In the genomic region with DNA sequence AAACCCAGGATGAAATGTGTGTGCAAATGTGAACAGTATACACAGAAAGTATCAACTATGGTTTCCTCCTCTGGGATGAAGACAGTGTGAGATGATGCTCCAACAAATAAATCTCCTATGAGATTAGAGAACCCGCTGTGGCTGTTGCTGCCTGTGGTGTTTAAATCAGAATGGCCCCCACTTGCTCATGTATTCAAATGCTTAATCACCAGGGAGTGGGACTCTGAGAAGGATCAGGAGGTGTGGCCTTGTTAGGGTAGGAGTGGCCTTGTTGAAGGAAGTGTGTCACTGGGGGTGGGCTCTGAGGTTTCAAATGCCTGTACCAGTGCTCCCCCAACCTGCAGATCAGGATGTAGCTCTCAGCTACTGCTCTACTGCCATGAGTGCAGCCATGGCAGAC, we compare ENCODE assay signal across 13 mouse cellular contexts.
"Had no signal": no experiment of that assay in that cellular context is flagged by ENCODE, and none has a peak within 500 bp of the region (broad histone marks: within the 10 kb centered on the region; RNA-seq: fewer than 3 reads in every experiment).

No protein-coding gene starts in this region.

- H3K27me3 ChIP-seq: liver, embryonic 12.5 days; neural tube, embryonic 15.5 days; stomach, embryonic 15.5 days had no signal

- H3K4me1 ChIP-seq: stomach, embryonic 15.5 days had no signal

- H3K9ac ChIP-seq: liver, embryonic 12.5 days; lung, embryonic 14.5 days; neural tube, embryonic 15.5 days; stomach, embryonic 15.5 days had no signal

- H3K4me3 ChIP-seq: limb, embryonic 10.5 days; liver, embryonic 12.5 days; midbrain, embryonic 10.5 days; myocyte; neural tube, embryonic 15.5 days; stomach, embryonic 15.5 days had no signal

- H3K27ac ChIP-seq: limb, embryonic 10.5 days; liver, embryonic 12.5 days; midbrain, embryonic 10.5 days; stomach, embryonic 15.5 days had no signal

- DNase-seq: kidney, adult 9 months; kidney, postnatal 10 days; lung, embryonic 14.5 days; lung, postnatal 10 days; lung, postnatal 4 days; retina, postnatal 1 day; thymus, postnatal 4 days had no signal

- ATAC-seq: liver, embryonic 12.5 days had no signal

- H3K4me2 ChIP-seq: liver, embryonic 12.5 days; lung, embryonic 14.5 days; neural tube, embryonic 15.5 days; stomach, embryonic 15.5 days had no signal

- H3K9me3 ChIP-seq: limb, embryonic 10.5 days; liver, embryonic 12.5 days; midbrain, embryonic 10.5 days; neural tube, embryonic 15.5 days; stomach, embryonic 15.5 days had no signal

- H3K36me3 ChIP-seq: limb, embryonic 10.5 days; liver, embryonic 12.5 days; neural tube, embryonic 15.5 days; stomach, embryonic 15.5 days had no signal
